Mouse (Mus musculus): ENCODE results near the gene Ino80.

The Ino80 gene

DNA sequence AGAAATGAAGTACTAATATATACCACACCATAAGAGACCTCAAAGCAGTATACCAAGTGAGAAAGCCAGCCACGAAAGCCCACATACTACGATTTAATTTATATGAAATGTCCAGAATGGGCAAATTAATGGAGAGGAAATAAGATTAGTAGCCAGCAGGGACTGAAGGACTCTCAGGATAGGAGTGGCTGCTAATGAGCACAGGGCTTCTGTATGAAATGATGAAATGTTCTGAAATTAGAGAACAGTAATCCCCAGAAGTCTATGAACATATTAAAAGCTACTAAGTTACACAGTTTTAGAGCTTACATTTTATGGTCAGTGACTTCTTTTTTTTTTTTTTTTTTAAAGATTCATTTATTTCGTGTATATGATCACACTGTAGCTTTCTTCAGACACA lies 22.9 kb downstream of the Ino80 start:
- no peak for DNase-seq (ENCODE audit: low spot score)

GRCm38 (mm10) chr2:119436988-119437387 lies 40.5 kb downstream of the Ino80 start:
- peak; percentile 64 for DNase-seq (ENCODE audit: low spot score)

DNA sequence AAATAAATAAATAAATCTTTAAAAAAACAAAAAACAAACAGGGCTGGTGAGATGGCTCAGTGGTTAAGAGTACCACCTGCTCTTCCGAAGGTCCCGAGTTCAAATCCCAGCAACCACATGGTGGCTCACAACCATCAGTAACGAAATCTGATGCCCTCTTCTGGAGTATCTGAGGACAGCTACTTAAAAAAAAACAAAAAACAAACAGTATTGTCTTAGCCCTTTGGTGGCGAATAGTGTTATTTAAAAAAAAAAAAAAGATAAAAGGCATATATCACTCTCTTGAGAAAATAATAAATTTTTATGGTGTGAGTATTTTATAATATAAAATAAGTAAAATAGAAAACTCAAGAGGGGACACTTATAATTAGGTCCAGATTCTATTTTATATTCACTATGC lies 41.0 kb downstream of the Ino80 start:
- DNase-seq (ENCODE audit: low spot score) = no peak

GRCm38 (mm10) chr2:119413819-119414218 lies 63.7 kb downstream of the Ino80 start:
- DNase-seq (ENCODE audit: low spot score) = peak; percentile 65

DNA sequence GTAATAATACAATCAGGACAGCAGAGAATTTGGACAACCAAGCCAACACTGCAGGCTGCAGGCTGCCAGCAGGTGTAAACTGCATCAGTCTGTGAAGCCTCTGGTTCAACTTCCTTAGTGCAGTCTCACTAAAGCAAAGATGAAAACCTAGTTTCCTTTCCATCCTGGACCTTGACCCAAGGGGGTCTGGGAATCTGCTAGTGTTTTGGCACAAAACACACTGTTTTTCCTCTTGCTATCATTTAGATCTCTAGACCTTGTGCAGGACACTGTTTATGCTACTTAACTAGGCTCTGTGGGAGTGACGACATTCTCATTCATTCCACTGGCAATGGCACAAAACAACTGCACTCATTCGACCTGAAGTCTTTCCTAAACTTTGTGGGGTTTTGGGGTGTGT lies 65.8 kb downstream of the Ino80 start:
- DNase-seq (ENCODE audit: low spot score) = peak; percentile 26

DNA sequence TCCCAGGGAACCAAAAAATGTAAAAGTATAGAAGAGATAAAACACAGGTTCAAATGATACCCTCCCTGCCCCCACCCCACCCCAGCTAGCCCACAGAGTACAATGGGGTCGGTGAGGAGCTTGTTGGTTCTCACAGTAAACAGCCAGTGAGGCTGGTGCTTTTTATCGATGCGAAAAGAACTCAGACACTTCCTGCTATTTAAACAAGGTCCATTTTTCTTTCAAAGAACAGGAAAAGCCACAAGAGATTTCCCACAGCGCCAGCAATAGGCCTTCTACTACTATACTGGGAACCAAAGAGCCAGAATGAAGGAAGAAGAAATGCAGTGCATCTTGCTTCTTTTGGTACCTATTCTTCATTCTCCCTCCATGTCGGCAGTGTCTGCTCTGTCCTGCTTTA lies 66.5 kb downstream of the Ino80 start:
- DNase-seq (ENCODE audit: low spot score) = peak; percentile 23

DNA sequence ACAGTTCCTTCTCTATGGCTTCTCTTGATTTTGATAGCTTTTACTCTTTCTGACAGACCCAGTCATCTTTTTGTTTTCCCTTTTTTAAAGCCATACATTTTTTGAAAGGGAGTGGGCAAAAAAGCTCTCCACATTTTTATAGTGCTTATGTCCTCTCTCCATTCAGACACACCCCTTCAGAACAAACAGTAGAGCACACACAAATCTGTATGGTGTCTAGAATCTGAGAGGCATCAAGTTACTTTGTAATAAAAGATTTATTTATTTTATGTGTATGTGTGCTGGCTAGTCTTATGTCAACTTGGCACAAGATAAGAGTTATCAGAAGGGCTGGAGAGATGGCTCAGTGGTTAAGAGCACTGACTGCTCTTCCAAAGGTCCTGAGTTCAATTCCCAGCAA lies 68.8 kb downstream of the Ino80 start:
- no peak for DNase-seq (ENCODE audit: low spot score)

DNA sequence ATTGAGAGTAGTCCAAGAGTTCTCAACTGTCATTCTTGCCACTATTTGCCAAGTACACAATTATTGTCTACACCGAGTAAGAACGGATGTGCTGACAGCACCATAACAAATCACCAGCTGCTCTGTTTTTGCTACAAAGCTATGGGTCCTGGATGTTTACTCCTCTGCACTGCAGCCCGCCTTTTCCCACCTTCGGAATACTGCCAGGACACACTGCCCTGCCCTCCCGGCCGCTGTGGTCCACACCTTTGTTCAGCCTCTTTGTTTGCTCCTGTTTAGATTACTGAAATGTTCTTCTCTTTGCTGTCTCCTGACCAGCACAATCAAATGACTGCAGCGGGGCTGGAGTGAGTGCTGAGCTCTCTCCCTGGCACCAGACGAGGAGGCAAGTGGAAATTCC lies 69.2 kb downstream of the Ino80 start:
- peak; percentile 85 for DNase-seq (ENCODE audit: low spot score)

GRCm38 (mm10) chr2:119399313-119399712 lies 78.2 kb downstream of the Ino80 start:
- DNase-seq (ENCODE audit: low spot score) = no peak

DNA sequence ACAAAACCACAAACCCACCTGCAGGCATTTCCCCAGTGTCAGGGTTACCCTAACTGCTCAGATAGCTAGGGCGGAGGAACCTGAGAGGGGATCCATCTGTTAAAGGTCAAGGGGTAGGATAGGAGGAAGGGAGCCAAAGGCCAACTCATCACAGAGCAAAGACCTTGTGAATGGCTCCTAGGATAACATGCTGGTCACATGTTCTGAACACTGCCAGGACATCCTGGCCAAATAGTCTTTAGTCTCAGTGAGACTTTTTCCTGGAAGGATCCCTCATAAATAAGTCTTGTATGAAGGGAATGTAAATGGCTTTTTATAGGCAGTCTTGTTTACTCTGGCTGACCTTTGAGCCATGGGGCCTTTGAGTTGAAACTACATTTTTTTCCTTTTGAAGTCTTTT lies 78.8 kb downstream of the Ino80 start:
- no peak for DNase-seq (ENCODE audit: low spot score)

DNA sequence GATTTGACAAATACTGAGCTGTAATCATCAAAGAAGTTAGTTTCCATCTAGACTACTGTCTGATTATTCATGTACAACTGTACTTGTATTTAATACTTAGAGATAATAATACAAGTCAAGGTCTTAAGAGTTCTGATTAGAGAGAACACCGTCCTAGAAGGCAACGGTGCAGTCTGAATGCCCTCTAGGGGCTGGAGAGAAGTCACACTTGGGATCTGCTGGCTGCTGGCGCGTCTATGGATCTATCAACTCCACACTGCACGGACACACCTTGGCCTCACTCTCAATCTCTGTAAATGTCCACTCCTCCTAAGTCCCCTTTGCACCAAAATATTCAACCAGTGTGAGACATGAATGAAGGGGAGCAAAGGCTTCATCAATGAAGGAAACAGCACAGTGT lies 79.2 kb downstream of the Ino80 start:
- no peak for DNase-seq (ENCODE audit: low spot score)

- peak; percentile 51 for DNase-seq (ENCODE audit: low spot score)
Observed at GRCm38 (mm10) chr2:119389992-119390391, 87.5 kb downstream of the Ino80 start.

GRCm38 (mm10) chr2:119388266-119388665 lies 89.2 kb downstream of the Ino80 start:
- no peak for DNase-seq (ENCODE audit: low spot score)

DNA sequence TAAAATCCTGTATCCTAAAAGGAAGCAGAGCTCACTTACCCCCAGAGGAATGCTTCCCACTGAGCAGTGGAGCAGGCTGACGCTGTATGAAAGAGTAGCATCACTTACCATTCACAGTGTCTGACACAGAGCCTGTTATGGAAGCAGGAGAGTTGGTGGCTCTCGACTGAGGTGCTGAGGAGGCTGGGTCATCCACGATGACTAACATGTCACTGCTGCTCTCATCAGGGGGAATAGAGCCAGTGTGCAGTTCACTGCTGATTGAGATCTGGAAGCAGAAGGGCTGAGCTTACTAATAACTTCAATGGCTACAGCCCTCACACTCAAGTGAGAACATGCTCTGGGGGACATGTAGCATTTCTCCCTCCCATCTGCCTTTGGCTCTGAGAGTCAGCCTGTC lies 98.0 kb downstream of the Ino80 start:
- no peak for DNase-seq (ENCODE audit: low spot score)

DNA sequence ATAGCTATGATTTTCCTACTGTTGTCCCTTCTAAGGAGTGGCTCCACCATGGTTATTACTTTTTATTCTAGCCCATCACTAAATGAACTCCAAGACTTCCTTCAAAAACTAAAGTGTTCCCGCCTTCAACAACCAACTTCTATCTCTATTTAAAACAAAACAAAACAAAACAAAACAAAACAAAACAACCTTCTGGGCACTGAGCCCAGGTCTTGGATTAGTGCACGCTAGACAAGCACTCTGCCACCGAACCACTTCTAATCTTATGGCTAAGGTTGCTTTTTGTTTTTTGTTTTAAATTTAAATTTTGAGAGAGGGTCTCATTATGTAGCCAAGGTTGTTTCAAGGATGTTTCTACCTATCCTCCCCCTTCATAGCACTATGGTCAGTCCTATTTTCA lies 99.7 kb downstream of the Ino80 start:
- no peak for DNase-seq (ENCODE audit: low spot score)

DNA sequence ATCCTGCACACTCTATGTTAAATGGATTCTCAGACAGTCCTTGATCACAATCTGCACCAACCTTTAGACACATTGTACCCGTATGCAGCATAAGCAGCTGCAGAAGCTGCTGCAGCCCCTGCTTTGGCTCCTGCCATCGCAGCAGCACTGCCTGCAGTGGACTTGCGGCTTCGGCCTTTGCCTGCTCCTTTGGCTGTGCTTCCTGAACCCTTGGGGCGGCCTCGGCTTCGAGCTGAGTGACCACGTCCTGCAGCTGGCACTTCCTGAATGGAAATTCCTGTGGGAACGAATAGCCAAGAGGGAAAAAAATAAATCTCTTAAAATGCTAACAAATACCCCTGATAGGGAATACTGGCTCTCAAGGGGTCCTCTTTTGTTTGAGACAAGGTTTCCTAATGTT lies 100.2 kb downstream of the Ino80 start:
- peak; percentile 34 for DNase-seq (ENCODE audit: low spot score)

GRCm38 (mm10) chr2:119370116-119370515 lies 107.4 kb downstream of the Ino80 start:
- no peak for DNase-seq (ENCODE audit: low spot score)

DNA sequence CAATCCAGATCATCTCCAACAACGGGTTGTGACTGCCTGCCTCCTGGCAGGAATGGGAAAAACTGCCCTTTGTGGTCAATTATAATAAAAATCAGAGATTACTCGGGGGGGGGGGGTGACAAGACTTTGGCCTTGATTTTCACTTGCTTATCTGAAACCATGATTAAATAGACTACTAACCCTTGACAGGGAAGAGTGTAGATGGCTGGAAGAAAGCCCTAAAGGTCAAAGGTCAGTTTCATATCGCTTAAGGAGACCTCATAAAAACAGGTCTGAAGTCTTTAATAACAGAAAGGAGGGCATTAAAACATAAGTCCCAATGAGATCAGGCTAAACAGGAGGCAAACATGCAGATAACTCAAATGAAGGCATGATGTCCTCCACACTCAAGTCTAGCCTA lies 110.1 kb downstream of the Ino80 start:
- no peak for DNase-seq (ENCODE audit: low spot score)

- DNase-seq (ENCODE audit: low spot score) = no peak
Observed at GRCm38 (mm10) chr2:119364969-119365368, 112.5 kb downstream of the Ino80 start.

- no peak for DNase-seq (ENCODE audit: low spot score)
Observed at GRCm38 (mm10) chr2:119359721-119360291, 117.7 kb downstream of the Ino80 start.

DNA sequence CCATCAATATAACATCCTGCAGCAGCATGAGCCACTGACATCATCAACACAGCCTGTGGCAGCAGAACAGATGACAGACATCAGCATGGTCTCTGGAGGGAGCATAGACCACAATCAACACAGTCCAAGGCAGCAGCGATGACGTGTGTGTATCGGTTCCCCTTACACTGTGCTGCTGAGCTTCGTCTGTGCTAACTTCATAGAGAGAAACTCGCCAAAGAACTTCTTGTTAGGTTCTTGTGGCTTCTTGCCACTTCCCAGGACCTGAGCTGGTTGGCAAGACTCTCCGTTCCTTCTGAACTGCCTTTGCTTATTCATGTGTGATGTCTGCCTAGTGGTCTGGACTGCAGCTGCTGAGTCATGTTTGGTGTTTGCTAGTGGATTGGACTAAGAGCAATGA lies 119.2 kb downstream of the Ino80 start:
- DNase-seq (ENCODE audit: low spot score) = no peak

DNA sequence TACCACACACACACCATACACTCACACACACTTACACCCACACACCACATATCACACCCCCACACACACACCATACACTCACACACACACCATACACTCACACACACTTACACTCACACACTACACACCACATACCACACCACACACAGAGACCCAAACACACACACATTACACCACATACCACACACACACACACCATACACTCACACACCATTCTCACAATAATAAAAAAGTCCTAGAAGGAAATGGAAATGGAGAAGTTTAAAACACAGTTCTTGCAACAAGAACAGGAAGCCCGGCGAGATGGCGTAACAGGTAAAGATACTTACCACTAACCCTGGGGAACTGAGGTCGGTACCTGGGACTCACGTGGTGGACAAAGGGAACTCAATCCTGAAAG lies 120.7 kb downstream of the Ino80 start:
- no peak for DNase-seq (ENCODE audit: low spot score)

- no peak for DNase-seq (ENCODE audit: low spot score)
Observed at GRCm38 (mm10) chr2:119356310-119356709, 121.2 kb downstream of the Ino80 start.

DNA sequence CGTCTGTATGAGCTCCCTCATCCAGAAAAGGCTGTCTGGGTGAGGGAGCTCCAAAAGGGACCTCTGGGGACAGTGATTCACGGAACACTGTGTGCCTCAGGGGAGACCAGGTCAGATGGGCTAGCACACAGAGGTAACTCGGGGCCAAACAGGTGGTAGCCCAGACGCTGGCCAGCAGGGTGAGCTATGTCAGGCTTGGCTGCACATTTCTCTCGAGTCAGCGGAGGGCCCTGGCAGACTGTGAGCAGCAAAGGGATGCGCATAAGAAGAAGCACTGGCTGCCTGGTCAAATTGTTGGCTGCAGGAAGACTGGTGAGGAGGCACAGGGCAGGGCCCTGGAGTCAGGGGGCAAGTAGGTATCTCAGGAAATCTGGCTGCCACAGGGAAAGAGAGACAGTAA lies 121.8 kb downstream of the Ino80 start:
- DNase-seq (ENCODE audit: low spot score) = no peak

GRCm38 (mm10) chr2:119355089-119355488 lies 122.4 kb downstream of the Ino80 start:
- no peak for DNase-seq (ENCODE audit: low spot score)
